Mouse (Mus musculus) midbrain, postnatal 0 days (tissue): Measurements from ENCODE around the gene Ap2b1. TPM values are rescaled to one million over a fixed set of nuclear protein-coding genes. Genes with fewer than 3 reads are reported as not detected.
A peak's percentile ranks its signal among the peaks of the same experiment; 100 is the strongest.
"Not testable (repeated sequence)": the region's sequence is repeated elsewhere in the genome, so short reads cannot be mapped to it uniquely, and the experiment has no call there.

Source experiments
- ATAC-seq: fragments of 200-750 bp; cut with Nextera tagmentation; 2 replicates; pipeline ENCODE4 v1.8.0; 2017; ENCODE audit warnings: moderate number of reproducible peaks, mild to moderate bottlenecking, moderate TSS enrichment, moderate library complexity; ENCODE audit not compliant: low FRiP score
- DNase-seq: peaks from one replicate; pipeline ENCODE4 v3.0.0-alpha.2; 2015; ENCODE audit warnings: low spot score
- H3K27ac ChIP-seq: fragments of 300-500 bp; sonication (generic); 2 replicates; pipeline ENCODE4 v1.5.1; 2014; ENCODE audit warnings: low read depth, mild to moderate bottlenecking, low read length, mixed read lengths
- H3K27me3 ChIP-seq: fragments of 300-500 bp; sonication (generic); 2 replicates; pipeline ENCODE4 v1.6.1; 2014; ENCODE audit warnings: low read length, control low read depth, mixed read lengths; ENCODE audit not compliant: insufficient read depth
- H3K36me3 ChIP-seq: fragments of 300-500 bp; sonication (generic); 2 replicates; pipeline ENCODE4 v1.6.1; 2014; ENCODE audit warnings: low read length, control low read depth, mixed read lengths; ENCODE audit not compliant: insufficient read depth
- H3K4me1 ChIP-seq: fragments of 300-500 bp; sonication (generic); 2 replicates; pipeline ENCODE4 v1.6.1; 2014; ENCODE audit warnings: mild to moderate bottlenecking, control low read depth, antibody characterized with exemption, low read length, mixed read lengths; ENCODE audit not compliant: insufficient read depth
- H3K4me2 ChIP-seq: fragments of 300-500 bp; sonication (generic); 2 replicates; pipeline ENCODE4 v1.6.1; 2014; ENCODE audit warnings: low read depth, mild to moderate bottlenecking, low read length, mixed read lengths; ENCODE audit not compliant: poor library complexity, severe bottlenecking
- H3K4me3 ChIP-seq: fragments of 300-500 bp; sonication (generic); 2 replicates; pipeline ENCODE4 v1.5.1; 2014; ENCODE audit warnings: low read depth, mild to moderate bottlenecking, low read length, moderate library complexity
- H3K9ac ChIP-seq: fragments of 300-500 bp; sonication (generic); replicated peaks from 2 replicates; pipeline ENCODE4 v1.6.1; 2014; ENCODE audit warnings: mild to moderate bottlenecking, low read length, moderate library complexity, mixed read lengths; ENCODE audit not compliant: poor library complexity, severe bottlenecking
- H3K9me3 ChIP-seq: fragments of 300-500 bp; sonication (generic); 2 replicates; pipeline ENCODE4 v1.6.1; 2016; ENCODE audit warnings: low read length, control low read depth
- CTCF ChIP-seq: IDR thresholded peaks from 2 replicates; pipeline ENCODE4 v1.5.1; 2016; ENCODE audit warnings: antibody characterized with exemption, mild to moderate bottlenecking
- WGBS: fragments of 180-500 bp; shearing (Covaris S2); extraction: QIAGEN DNeasy Blood & Tissue Kit; methylation state at CpG from one replicate; pipeline ENCODE4 v1.1.7; 2014; 5-methylcytosine and 5-hydroxymethylcytosine counted together
- polyA plus RNA-seq: library from polyadenylated mRNA; unstranded; fragments of >200 nt; fragmentation: Nextera tagmentation; extraction: Ambion mirVana; gene quantifications from 2 replicates; pipeline ENCODE4 v1.2.1, GENCODE M21; 2015
- total RNA-seq: library from RNA; depleted of rRNA; stranded (reverse); fragments of >200 nt; gene quantifications from 2 replicates; pipeline ENCODE4 v1.2.3, GENCODE M21; 2014

Gene Ap2b1
- total and polyA plus RNA-seq, 2 experiments from 2014 or later = 110 to 232 TPM

- H3K36me3 ChIP-seq = peaks cover 59% of the 10 kb centered on the region
- WGBS = 97% methylated on average over 3 of the region's 3 CpGs
- H3K9ac ChIP-seq, ATAC-seq, H3K4me3 ChIP-seq, H3K27me3 ChIP-seq, DNase-seq, H3K27ac ChIP-seq, H3K9me3 ChIP-seq, H3K4me2 ChIP-seq, H3K4me1 ChIP-seq: not testable (repeated sequence)
- TF ChIP-seq CTCF = peak; percentile 16
Observed at GRCm38 (mm10) chr11:83326692-83327091, 27.9 kb downstream of the Ap2b1 start.

GRCm38 (mm10) chr11:83327427-83327826, 28.6 kb downstream of the Ap2b1 start:
- peak; percentile 83 for TF ChIP-seq CTCF
- no peaks in the 10 kb centered on the region for H3K27me3 ChIP-seq
- H3K9ac ChIP-seq = no peak overlapping the region
- no peak overlapping the region for H3K27ac ChIP-seq
- H3K36me3 ChIP-seq = peaks cover 51% of the 10 kb centered on the region
- no peak for ATAC-seq
- peak; percentile 77 for DNase-seq
- no peak overlapping the region for H3K4me2 ChIP-seq
- WGBS = 55% methylated on average over 3 of the region's 3 CpGs
- H3K9me3 ChIP-seq = no peaks in the 10 kb centered on the region
- H3K4me3 ChIP-seq = no peak overlapping the region
- no peaks in the 10 kb centered on the region for H3K4me1 ChIP-seq

GRCm38 (mm10) chr11:83335826-83336225, 37.0 kb downstream of the Ap2b1 start:
- Histone ChIP-seq H3K4me1 (no peaks in the 10 kb centered on the region), H3K9ac (no peak overlapping the region), H3K4me3 (no peak overlapping the region), H3K4me2 (no peak overlapping the region), H3K9me3 (no peaks in the 10 kb centered on the region), H3K27me3 (no peaks in the 10 kb centered on the region), H3K27ac (no peak overlapping the region), H3K36me3 (peaks cover 37% of the 10 kb centered on the region)
- WGBS = 89% methylated on average over 7 of the region's 7 CpGs
- TF ChIP-seq CTCF = no peak
- DNase-seq = no peak
- ATAC-seq = no peak

GRCm38 (mm10) chr11:83339705-83340104, 40.9 kb downstream of the Ap2b1 start:
- H3K4me2 ChIP-seq = no peak overlapping the region
- no peaks in the 10 kb centered on the region for H3K4me1 ChIP-seq
- peaks cover 59% of the 10 kb centered on the region for H3K36me3 ChIP-seq
- DNase-seq = no peak
- TF ChIP-seq CTCF = no peak
- H3K27me3 ChIP-seq = no peaks in the 10 kb centered on the region
- no peak overlapping the region for H3K9ac ChIP-seq
- ATAC-seq = no peak
- H3K27ac ChIP-seq = no peak overlapping the region
- 30% methylated on average over 2 of the region's 2 CpGs for WGBS
- no peak overlapping the region for H3K4me3 ChIP-seq
- no peaks in the 10 kb centered on the region for H3K9me3 ChIP-seq

GRCm38 (mm10) chr11:83341716-83342245, 43.0 kb downstream of the Ap2b1 start:
- Histone ChIP-seq H3K27ac (no peak overlapping the region), H3K4me2 (no peak overlapping the region), H3K4me3 (no peak overlapping the region), H3K27me3 (no peaks in the 10 kb centered on the region), H3K4me1 (no peaks in the 10 kb centered on the region), H3K9me3 (no peaks in the 10 kb centered on the region), H3K9ac (no peak overlapping the region), H3K36me3 (peaks cover 51% of the 10 kb centered on the region)
- no peak for TF ChIP-seq CTCF
- no peak for DNase-seq
- 89% methylated on average over 3 of the region's 3 CpGs for WGBS
- no peak for ATAC-seq

GRCm38 (mm10) chr11:83355428-83355827, 56.6 kb downstream of the Ap2b1 start:
- H3K9ac ChIP-seq = no peak overlapping the region
- H3K4me2 ChIP-seq = no peak overlapping the region
- WGBS = 75% methylated on average over 5 of the region's 5 CpGs
- no peak for DNase-seq
- no peak overlapping the region for H3K4me3 ChIP-seq
- no peak overlapping the region for H3K27ac ChIP-seq
- no peaks in the 10 kb centered on the region for H3K9me3 ChIP-seq
- peaks cover 23% of the 10 kb centered on the region; the same call in 1 of the 2 replicates for H3K36me3 ChIP-seq
- H3K4me1 ChIP-seq = no peaks in the 10 kb centered on the region
- no peaks in the 10 kb centered on the region for H3K27me3 ChIP-seq
- ATAC-seq = no peak
- no peak for TF ChIP-seq CTCF
